Mouse (Mus musculus): ENCODE data around the gene Nemp1.

Gene Nemp1

GRCm38 (mm10) chr10:127675859-127676398, 9.2 kb downstream of the Nemp1 start:
- no peak for DNase-seq

- peak; percentile 89 to 93 for DNase-seq
These were observed 10.2 kb downstream of the Nemp1 start for GRCm38 (mm10) chr10:127676691-127677548.

- DNase-seq: peak; percentile 75 to 79
These were observed 11.1 kb downstream of the Nemp1 start for GRCm38 (mm10) chr10:127677591-127678336.

GRCm38 (mm10) chr10:127679208-127679607, 12.5 kb downstream of the Nemp1 start:
- DNase-seq: no peak

- no peak for DNase-seq
These were observed 13.2 kb downstream of the Nemp1 start for GRCm38 (mm10) chr10:127679881-127680280.

DNA sequence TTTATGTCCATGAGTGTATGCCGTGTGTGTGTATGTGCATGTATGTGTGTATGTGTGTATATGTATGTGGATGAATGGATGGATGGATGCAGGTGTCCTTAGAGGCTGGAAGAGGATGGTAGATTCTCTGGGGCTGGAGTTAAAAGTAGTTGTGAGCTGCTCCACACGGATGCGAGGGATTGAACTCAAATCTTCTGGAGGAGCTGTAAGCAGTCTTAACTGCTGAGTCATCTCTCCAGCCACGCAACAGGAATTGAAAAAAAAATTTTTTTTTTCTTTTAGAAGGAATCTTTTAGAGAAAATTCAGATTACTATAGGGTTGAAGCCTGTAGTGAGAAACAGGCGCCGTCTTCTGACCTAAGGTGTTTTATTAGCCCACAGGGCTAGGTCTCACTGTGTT, 16.2 kb downstream of the Nemp1 start:
- no peak for DNase-seq

GRCm38 (mm10) chr10:127691053-127691452, 24.4 kb downstream of the Nemp1 start:
- no peak for DNase-seq

GRCm38 (mm10) chr10:127694636-127695035, 27.9 kb downstream of the Nemp1 start:
- DNase-seq: no peak

DNA sequence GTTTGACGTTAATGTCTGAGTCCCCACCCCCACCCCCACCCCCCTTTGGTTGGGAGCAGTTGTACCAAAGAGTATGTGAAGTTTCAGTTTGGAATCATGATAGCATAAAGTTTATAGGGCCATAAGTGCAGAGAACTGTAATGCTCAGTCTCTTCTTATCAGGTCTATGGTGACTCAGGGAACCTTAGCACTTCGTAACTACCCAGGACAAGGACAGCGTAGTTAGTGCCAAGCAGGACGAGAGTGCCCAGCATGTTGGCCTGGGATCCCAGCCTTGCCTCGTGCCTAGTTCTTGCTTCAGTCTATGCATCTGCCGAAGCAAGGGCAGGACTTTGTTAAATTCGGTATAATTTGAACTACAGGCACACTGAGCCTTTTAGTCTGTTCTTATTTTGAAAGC, 29.1 kb downstream of the Nemp1 start:
- no peak for DNase-seq

DNA sequence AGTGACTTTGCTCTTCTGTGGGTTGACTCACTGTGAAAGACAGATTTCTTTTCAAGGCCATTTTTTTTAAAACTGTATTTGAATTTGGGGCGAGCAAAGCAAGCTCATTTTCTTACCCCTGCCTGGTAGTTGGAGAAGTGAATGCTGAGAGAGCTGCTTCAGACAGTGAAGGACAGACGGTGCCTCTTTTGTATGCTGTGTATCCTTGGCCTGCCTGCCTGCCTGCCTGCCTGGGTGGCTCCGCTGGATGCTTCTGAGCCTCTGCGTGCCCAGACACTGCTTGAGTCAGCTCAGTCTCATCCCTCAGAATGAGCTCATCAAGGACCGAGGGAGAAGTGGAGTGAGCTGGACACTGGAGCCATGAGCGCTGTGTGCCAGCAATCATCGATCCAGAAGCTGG, 32.3 kb downstream of the Nemp1 start:
- DNase-seq: no peak

DNA sequence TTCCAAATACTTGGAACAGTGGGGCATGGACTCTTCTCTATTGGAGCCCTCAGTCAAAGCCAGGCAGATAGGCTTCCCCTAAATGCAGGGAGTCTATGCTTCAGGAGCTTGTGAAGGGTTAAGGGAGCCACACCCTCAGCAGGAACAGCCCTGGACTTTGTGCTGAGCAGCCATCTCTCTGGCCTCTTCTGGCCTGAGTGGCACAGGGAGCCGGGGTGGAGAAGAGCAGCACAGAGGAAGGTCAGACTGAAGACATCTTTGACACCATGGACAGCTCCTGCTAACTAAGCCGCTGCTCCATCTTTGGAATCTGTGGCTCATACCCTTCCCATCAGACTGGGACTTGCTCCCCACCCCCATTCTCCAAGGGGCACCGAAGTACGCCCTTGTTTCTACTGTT, 36.6 kb downstream of the Nemp1 start:
- DNase-seq: no peak

GRCm38 (mm10) chr10:127704293-127704692, 37.6 kb downstream of the Nemp1 start:
- no peak for DNase-seq

GRCm38 (mm10) chr10:127704766-127705220, 38.1 kb downstream of the Nemp1 start, which contains the start of gene Myo1a:
Myo1a (plus strand) TSS chr10:127705170.
- no peak for DNase-seq

DNA sequence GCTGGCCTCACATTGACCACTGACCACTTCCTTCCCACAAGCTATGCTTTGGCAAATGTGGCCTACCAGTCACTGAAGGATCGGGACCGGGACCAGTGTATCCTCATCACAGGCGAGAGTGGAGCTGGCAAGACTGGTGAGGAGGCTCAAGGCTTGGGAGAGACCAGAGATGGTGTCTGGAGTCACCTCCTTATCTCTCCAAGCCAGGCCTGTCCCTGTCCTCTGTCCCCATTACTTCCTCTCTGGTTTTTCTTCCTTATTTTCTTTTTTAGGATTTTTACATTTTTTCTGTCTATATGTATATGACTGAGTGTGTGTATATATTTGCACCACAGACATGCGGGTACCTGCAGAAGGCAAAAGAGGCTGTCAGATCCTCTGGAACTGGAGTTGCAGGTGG, 39.1 kb downstream of the Nemp1 start:
- no peak for DNase-seq

DNA sequence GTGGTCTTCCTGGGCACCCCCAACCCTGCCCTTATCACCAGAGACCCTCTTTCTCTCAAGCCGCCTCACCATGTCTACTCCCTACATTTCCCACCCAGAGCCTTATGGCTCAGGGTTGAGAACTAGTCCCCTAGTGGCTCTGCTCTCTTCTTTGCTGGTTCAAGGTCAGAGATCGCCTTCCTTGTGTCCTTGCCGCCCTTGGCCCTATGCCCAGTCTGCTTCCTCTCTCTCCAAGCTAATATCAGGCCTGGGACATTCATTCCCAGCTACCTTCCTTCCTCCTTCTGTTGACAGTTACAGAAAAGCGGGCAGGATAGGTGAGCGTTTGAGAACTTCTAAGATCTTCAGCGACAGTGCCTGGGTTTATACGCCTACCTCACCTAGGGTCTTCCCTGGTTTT, 41.0 kb downstream of the Nemp1 start:
- no peak for DNase-seq

DNA sequence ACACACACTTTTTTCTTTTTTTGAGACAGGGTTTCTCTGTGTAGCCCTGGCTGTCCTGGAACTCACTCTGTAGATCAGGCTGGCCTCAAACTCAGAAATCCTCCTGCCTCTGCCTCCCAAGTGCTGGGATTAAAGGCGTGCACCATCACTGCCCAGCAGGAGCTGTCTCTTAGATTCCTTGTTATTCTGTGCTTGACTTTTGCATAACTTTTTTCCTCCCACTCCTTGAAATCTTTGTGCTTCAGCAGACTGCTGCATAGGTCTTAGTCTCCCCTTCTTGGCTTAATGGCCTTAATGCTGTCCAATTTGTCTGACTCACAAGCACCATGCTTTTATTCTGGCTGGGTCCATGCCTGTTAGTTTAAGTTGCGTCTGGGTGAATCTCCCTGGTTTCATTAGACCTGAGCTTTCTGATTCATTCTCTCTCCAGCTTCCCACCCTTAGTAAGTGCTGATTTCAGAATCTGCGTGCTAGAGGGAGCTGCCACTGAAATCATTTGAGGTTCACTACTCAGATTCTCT, 42.2 kb downstream of the Nemp1 start:
- DNase-seq: no peak

- DNase-seq: no peak
These were observed 43.6 kb downstream of the Nemp1 start for GRCm38 (mm10) chr10:127710331-127710730.

- DNase-seq: no peak
These were observed 46.0 kb downstream of the Nemp1 start for GRCm38 (mm10) chr10:127712736-127713135.

DNA sequence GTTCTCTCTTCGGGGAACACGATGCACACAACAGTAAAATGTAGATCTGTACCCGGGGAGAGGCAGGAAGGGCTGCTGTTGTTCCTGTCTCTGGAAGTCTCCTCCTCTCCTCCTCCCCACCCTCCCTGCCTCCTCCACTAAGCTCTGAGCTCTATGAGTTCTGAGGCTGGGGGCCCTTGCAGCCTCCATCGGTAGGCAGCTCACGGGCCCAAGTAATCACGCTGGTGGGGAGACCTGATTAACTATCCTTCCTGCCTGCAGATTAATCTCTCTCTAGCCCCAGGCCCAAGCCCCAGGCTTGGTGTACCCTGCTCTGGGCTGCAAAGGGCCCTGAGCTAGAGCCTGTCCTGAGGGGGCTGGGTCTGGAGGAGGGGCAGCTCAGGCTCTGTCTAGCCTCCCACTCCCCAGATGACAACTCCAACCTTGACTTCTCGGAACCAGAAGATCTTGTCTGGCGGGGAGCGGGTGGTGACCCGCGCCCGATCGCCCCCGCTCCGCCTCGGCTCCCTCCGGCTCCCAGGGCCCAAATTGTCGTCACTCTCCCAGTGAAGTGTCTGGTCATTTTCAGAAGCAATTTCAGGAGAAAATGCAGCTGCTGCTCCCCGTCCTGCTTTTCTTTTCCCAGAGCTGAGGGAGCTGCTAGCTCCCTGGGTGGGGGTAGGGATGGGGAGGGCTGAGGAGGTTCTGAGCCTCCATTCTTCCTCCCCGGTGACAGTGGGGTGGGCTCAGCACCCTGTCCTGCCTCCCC, 55.1 kb downstream of the Nemp1 start:
- no peak for DNase-seq

- no peak for DNase-seq
These were observed 57.5 kb downstream of the Nemp1 start, which contains the start of gene Tac2 for GRCm38 (mm10) chr10:127724178-127724577. Tac2 (plus strand) TSS chr10:127724478.

DNA sequence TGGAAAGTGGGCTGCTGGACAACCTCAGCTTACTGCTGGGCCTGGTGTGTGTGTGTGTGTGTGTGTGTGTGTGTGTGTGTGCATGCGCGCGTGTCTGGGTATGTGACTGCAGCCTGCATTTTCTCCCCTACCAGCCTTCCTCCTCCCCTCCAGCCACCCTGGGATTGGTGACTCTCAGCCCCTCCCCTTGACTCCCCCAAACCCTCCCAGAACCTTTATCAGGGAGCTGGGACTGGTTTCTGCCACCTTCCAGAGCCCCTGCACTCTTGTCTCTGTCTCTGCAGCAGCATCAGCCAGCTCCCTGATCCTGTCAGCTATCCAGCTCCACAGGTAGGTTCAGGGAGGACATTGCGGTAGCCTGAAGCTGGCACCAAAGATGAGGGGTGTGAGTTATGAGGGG, 58.4 kb downstream of the Nemp1 start:
- no peak for DNase-seq

- DNase-seq: no peak
These were observed 61.7 kb downstream of the Nemp1 start for GRCm38 (mm10) chr10:127728437-127728836.
